Mouse (Mus musculus): ENCODE data around the gene Mettl5.

DNA sequence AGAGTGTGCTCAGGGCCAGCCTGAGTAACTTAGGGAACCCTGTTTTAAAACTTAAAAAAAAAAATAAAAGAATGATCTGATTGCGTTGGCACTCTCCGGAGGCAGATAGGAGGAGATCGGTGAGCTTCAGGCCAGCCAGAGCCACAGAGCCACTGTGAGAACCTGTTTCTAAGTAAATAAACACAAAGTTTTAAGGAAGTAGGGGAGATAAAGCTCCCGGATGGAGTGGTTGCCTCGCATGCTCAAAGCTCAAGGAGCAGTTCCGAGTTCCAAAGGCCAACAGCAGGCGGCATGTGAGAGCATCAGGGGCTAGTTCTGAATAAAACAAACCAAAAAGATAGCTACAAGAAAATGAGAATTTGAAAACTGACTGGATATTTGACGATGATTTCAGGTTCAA is 29.0 kb downstream of the Mettl5 start:
- TF ChIP-seq TAL1 (IDR thresholded peaks at IDR 0.05; ENCODE audit: low read length) (no peak), GATA1 (IDR thresholded peaks at IDR 0.05; ENCODE audit: low read length) (no peak)
